Mouse (Mus musculus) urinary bladder, adult 18-20 months (tissue): ENCODE measurements around the gene Zfp972.
"Not testable (repeated sequence)": the region's sequence is repeated elsewhere in the genome, so short reads cannot be mapped to it uniquely, and the experiment has no call there.

Experiments
- DNase-seq, 2 experiments: peaks; one replicate each; pipeline ENCODE4 v3.0.0; 2022; ENCODE audit warnings: low spot score in 2 of 2, mixed read lengths in 2 of 2

Gene Zfp972

DNA sequence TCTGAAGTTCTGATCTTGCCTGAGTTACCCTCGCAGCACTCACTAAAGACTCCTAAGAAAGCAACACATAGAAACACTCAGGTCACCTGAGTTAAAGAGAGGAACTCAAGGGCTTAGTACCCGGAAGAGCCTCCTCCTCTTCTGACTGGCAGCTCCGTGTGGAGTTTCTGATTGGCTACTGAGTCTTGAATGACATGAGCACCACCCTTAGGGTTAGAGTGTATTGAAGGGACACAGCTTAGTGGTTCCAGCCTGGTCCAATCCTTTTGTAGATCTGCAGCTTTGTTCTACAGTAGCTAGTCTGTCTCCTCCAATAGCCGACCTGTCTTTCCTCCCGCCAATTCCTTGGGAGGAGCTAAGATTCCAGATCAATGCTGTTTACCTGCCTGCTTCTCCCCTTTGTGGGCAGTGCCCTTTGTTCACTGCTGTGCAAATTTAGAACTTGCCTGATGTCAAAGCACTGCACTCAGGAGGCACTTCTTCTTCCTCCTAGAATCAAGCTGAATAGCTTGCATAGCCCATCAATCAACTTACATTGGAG lies at the start of gene Zfp972:
Gene Zfp972 (minus strand): TSS at position 51 of the 541 bp plus-strand sequence.
- not testable (repeated sequence) for DNase-seq

DNA sequence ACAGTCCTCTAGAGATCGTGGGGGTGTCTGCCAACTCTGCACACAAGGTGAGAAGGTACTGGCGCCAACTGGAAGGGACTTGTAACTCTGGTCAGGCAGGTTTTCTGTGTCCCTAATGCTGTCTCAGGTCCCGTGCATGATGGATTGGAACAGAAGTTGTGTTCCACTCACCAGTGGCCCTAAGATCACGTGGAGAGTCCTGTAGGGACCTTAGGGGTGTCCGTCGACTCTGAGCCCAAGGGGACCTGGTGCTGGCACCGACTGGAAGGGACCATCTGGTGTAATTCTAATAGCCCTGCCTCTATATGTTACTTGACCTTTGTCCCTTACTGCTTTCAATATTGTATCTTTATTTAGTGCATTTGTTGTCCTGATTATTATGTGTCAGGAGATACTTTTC lies 49.4 kb upstream of the Zfp972 start:
- not testable (repeated sequence) for DNase-seq

DNA sequence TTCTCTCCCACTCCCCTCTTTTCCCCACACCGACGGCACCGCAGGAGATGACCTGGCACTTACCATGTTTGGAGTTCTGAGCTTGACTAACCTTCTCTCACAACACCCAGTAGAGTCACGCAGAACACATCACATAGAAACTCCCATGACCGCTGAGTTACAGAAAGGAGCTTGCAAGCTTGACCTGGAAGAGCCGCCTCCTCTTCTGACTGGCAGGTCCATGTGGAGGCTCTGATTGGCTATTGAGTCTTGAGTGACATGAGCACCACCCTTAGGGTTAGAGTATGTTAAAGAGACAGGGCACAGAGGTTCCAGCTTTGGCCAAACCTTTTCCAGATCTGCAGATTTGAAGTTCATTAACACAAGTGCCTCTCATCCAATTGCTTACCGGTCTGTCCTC lies 31.7 kb upstream of the Zfp972 start, which contains the start of gene Gm14326:
Gene Gm14326 (minus strand): TSS at position 153 of the 400 bp plus-strand sequence.
- peak; percentile 60 to 87 for DNase-seq

GRCm38 (mm10) chr2:177956734-177957133 lies 31.3 kb upstream of the Zfp972 start:
- peak in 1 of 2 experiments; percentile 21 for DNase-seq

DNA sequence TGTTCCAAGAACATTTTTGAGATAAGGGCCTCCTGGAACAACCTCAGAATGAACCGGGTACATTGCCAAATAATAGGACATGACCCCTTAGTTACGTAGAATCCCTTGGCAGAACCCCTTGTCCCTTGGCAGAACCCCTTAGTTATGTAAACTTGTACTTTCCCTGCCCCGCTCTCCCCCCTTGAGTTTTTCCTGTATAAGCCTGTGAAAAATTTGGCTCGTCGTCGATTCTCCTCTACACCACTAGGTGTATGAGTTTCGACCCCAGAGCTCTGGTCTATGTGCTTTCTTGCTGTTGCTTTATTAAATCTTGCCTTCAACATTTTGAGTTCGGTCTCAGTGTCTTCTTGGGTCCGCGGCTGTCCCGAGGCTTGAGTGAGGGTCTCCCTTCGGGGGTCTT lies 22.1 kb downstream of the Zfp972 start:
- not testable (repeated sequence) for DNase-seq

DNA sequence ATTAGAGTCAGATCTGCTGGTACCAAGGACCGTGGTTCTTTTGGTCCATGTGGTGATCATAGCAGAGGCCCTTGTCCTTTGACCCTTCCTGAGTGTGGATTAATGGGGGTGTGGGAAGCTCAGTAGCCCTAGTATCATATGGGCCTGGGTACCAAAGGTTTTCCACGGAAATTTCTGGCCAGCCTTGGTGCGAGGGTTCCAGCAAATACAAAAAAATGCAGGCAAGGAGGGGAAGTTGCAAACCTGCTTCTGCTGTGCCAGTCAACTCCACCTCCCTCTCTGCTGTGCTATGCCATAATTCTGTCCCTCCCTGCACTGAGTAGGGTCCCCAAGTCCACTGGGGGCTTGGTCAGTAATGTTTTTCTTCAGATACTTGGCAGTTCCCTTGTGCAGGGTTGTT lies 27.2 kb downstream of the Zfp972 start:
- not testable (repeated sequence) for DNase-seq

GRCm38 (mm10) chr2:177897046-177897578 lies 28.3 kb downstream of the Zfp972 start, which contains the start of gene Gm14327:
TSS of gene Gm14327 (plus strand) at chr2:177897096.
- not testable (repeated sequence) for DNase-seq

GRCm38 (mm10) chr2:177887743-177888142 lies 37.7 kb downstream of the Zfp972 start:
- DNase-seq: not testable (repeated sequence)

DNA sequence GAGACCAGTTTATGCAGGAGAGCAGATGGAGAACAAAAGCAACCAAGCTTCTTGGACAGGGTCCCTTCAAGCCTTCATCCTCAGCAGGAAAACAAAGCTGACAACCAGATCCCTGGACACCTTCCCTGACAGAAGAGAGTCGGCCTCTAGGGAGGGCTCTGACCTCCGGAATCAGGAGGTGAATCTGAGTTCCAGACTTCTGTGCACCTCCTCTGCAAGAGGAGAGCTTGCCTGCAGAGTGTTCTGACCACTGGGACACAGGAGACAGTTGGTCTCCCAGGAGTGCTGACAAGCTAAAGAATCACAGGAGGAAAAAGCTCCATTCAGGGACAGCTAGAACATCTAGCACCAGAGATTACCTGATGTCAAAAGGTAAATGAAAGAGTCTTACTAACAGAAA lies 63.2 kb downstream of the Zfp972 start:
- DNase-seq: not testable (repeated sequence)
